In genomic region chr1:185328721-185329610, GRCm38 (mm10) we compare ENCODE assay signal across 8 mouse cellular contexts. TPM values are rescaled to one million over a fixed set of nuclear protein-coding genes. Genes with fewer than 3 reads are reported as not detected.
DNase-seq lines count a peak whose midpoint lies in the region; ATAC-seq and TF ChIP-seq lines count a peak whose summit lies in the region.

TSS of gene Iars2 (minus strand) at chr1:185329396.

- H3K4me1 ChIP-seq in embryonic facial prominence, embryonic 13.5 days: peaks cover 17% of the 10 kb centered on the region
- peaks cover 3% of the 10 kb centered on the region for H3K4me1 ChIP-seq in heart, adult 2 months (ENCODE audit: control insufficient read depth, insufficient read depth, low read length)
- H3K4me1 ChIP-seq in limb, embryonic 14.5 days (ENCODE audit: control insufficient read depth, insufficient read depth, low read length): peaks cover 15% of the 10 kb centered on the region
- peaks cover 9% of the 10 kb centered on the region for H3K4me1 ChIP-seq in midbrain, postnatal 0 days (ENCODE audit: insufficient read depth, low read length)

- no peaks in the 10 kb centered on the region for H3K9me3 ChIP-seq in embryonic facial prominence, embryonic 13.5 days
- H3K9me3 ChIP-seq in limb, embryonic 14.5 days (ENCODE audit: control insufficient read depth, low read length): no peaks in the 10 kb centered on the region
- H3K9me3 ChIP-seq in midbrain, postnatal 0 days (ENCODE audit: low read length): no peaks in the 10 kb centered on the region

- ATAC-seq in embryonic facial prominence, embryonic 13.5 days (ENCODE audit: insufficient number of reproducible peaks, insufficient read depth, low FRiP score, low TSS enrichment, low read depth): peak; percentile 90
- peak; percentile 90 for ATAC-seq in limb, embryonic 14.5 days (ENCODE audit: low FRiP score, low read depth)
- ATAC-seq in midbrain, postnatal 0 days (ENCODE audit: low FRiP score): peak; percentile 91

- intact Hi-C loops in heart, adult 2 months (cut with DNase I): loop anchor here (5.0 kb wide), 1 partner anchor 127 kb away; the partner anchor contains the start of gene Rab3gap2

- peak; percentile 93 for DNase-seq in 3134 (ENCODE audit: extremely low read depth, insufficient read length, low spot score)
- peak; percentile 93 to 95 for DNase-seq in adrenal gland, postnatal 36 days
- peak; percentile 93 to 97 for DNase-seq in heart, adult 2 months
- DNase-seq in kidney, adult 9 months: peak; percentile 93
- peak; percentile 82 for DNase-seq in limb, embryonic 14.5 days (ENCODE audit: low spot score)
- DNase-seq in midbrain, postnatal 0 days (ENCODE audit: low spot score): peak; percentile 88
- DNase-seq in spleen, postnatal 14 days (ENCODE audit: low spot score in 2 of 2): peak; percentile 90

- H3K27ac ChIP-seq in embryonic facial prominence, embryonic 13.5 days: peak within 1 kb of the TSS; percentile 90
- H3K27ac ChIP-seq in heart, adult 2 months: peak within 1 kb of the TSS; percentile 98
- peak within 1 kb of the TSS; percentile 93 for H3K27ac ChIP-seq in limb, embryonic 14.5 days (replicated peaks; ENCODE audit: low read depth, low read length)
- H3K27ac ChIP-seq in midbrain, postnatal 0 days (ENCODE audit: low read depth, low read length): peak within 1 kb of the TSS; percentile 87

- peak within 1 kb of the TSS; percentile 78 for H3K4me2 ChIP-seq in embryonic facial prominence, embryonic 13.5 days
- peak within 1 kb of the TSS; percentile 72 for H3K4me2 ChIP-seq in limb, embryonic 14.5 days (replicated peaks; ENCODE audit: low read depth, low read length, severe bottlenecking)
- peak within 1 kb of the TSS; percentile 77 for H3K4me2 ChIP-seq in midbrain, postnatal 0 days (ENCODE audit: low read depth, low read length, poor library complexity, severe bottlenecking)

- TF ChIP-seq POLR2A in heart, adult 2 months (IDR thresholded peaks at IDR 0.05; ENCODE audit: insufficient read depth, low read depth, low read length): peak; percentile 77
- TF ChIP-seq POLR2A in limb, embryonic 14.5 days (IDR thresholded peaks at IDR 0.05; ENCODE audit: borderline replicate concordance, extremely low read depth, insufficient read depth, insufficient read length): peak; percentile 83; the same call in 1 of the 2 replicates

- TF ChIP-seq CTCF in heart, adult 2 months (IDR thresholded peaks at IDR 0.05): peak; percentile 15; the same call in 1 of the 2 replicates
- TF ChIP-seq CTCF in midbrain, postnatal 0 days (IDR thresholded peaks at IDR 0.05): no peak

- H3K4me3 ChIP-seq in embryonic facial prominence, embryonic 13.5 days: peak within 1 kb of the TSS; percentile 73
- peak within 1 kb of the TSS; percentile 72 for H3K4me3 ChIP-seq in heart, adult 2 months
- H3K4me3 ChIP-seq in limb, embryonic 14.5 days (replicated peaks; ENCODE audit: low read length): peak within 1 kb of the TSS; percentile 98
- peak within 1 kb of the TSS; percentile 96 for H3K4me3 ChIP-seq in midbrain, postnatal 0 days (ENCODE audit: low read depth, low read length)

- WGBS in embryonic facial prominence, embryonic 13.5 days: under 1% methylated on average over 76 of the region's 76 CpGs
- WGBS in heart, adult 2 months: under 1% methylated on average over 75 of the region's 76 CpGs
- under 1% methylated on average over 68 of the region's 76 CpGs for WGBS in limb, embryonic 14.5 days
- WGBS in midbrain, postnatal 0 days: 1% methylated on average over 73 of the region's 76 CpGs

- TF ChIP-seq EP300 in heart, adult 2 months (IDR thresholded peaks at IDR 0.05; ENCODE audit: insufficient read depth, low read depth, low read length): no peak

- H3K79me2 ChIP-seq in heart, adult 2 months (replicated peaks; ENCODE audit: control insufficient read depth, insufficient read depth, low read length): no peaks in the 10 kb centered on the region

- H3K9ac ChIP-seq in embryonic facial prominence, embryonic 13.5 days: peak within 1 kb of the TSS; percentile 86
- peak within 1 kb of the TSS; percentile 71 for H3K9ac ChIP-seq in heart, adult 2 months (ENCODE audit: low read depth, low read length)
- peak within 1 kb of the TSS; percentile 89 for H3K9ac ChIP-seq in limb, embryonic 14.5 days (ENCODE audit: low read depth, low read length, severe bottlenecking)
- H3K9ac ChIP-seq in midbrain, postnatal 0 days (replicated peaks; ENCODE audit: low read length, poor library complexity, severe bottlenecking): peak within 1 kb of the TSS; percentile 77

- peaks cover 27% of the 10 kb centered on the region for H3K36me3 ChIP-seq in embryonic facial prominence, embryonic 13.5 days
- no peaks in the 10 kb centered on the region for H3K36me3 ChIP-seq in heart, adult 2 months (ENCODE audit: control insufficient read depth, insufficient read depth, low read length)
- H3K36me3 ChIP-seq in limb, embryonic 14.5 days (ENCODE audit: control insufficient read depth, insufficient read depth, low read length): peaks cover 29% of the 10 kb centered on the region
- peaks cover 20% of the 10 kb centered on the region for H3K36me3 ChIP-seq in midbrain, postnatal 0 days (ENCODE audit: insufficient read depth, low read length)

- H3K27me3 ChIP-seq in embryonic facial prominence, embryonic 13.5 days: no peaks in the 10 kb centered on the region
- no peaks in the 10 kb centered on the region for H3K27me3 ChIP-seq in heart, adult 2 months (ENCODE audit: control insufficient read depth, insufficient read depth, low read length)
- no peaks in the 10 kb centered on the region for H3K27me3 ChIP-seq in limb, embryonic 14.5 days (ENCODE audit: control insufficient read depth, insufficient read depth, low read length)
- no peaks in the 10 kb centered on the region for H3K27me3 ChIP-seq in midbrain, postnatal 0 days (ENCODE audit: insufficient read depth, low read length)

RNA-seq across cellular contexts. Expression of gene Iars2, which starts in this region (rescaled TPM):
- total RNA-seq in adrenal gland, postnatal 36 days (2021): 100 to 1,000 TPM in 1 of 2 experiments, 10 to 100 TPM in 1; 75.8 to 104 TPM
- 23.3 and 27.4 TPM in 2 replicates for polyA plus RNA-seq in embryonic facial prominence, embryonic 13.5 days (2015; fragmentation: Nextera tagmentation; extraction: Ambion mirVana)
- 10 to 100 TPM; 71.5 to 80.0 TPM for total RNA-seq in heart, adult 2 months (2021)
- polyA plus RNA-seq in heart, adult 2 months (2012; rRNA removed): 35.2 and 59.7 TPM in 2 replicates
- 23.6 and 26.7 TPM in 2 replicates for polyA plus RNA-seq in limb, embryonic 14.5 days (2012; rRNA removed)
- polyA plus RNA-seq in limb, embryonic 14.5 days (2014; fragmentation: Nextera tagmentation; extraction: Ambion mirVana): 29.0 and 33.4 TPM in 2 replicates
- total RNA-seq in midbrain, postnatal 0 days (2014; rRNA removed): 37.1 and 40.5 TPM in 2 replicates
- 15.9 TPM in 2 replicates for polyA plus RNA-seq in midbrain, postnatal 0 days (2015; fragmentation: Nextera tagmentation; extraction: Ambion mirVana)

Comparison
In these comparisons a context has a peak if more than half of its experiments do, and no peak if none do; other contexts are left out.
1. Peak in every context shown above with its lines: DNase-seq, ATAC-seq, H3K4me3 ChIP-seq and H3K27ac ChIP-seq.